Mouse (Mus musculus) limb, embryonic 14.5 days (tissue): ENCODE data around the gene Adarb2. TPM values are rescaled to one million over a fixed set of nuclear protein-coding genes. Genes with fewer than 3 reads are reported as not detected.

ENCODE experiments used
- ATAC-seq: fragments of 200-750 bp; cut with Nextera tagmentation; 2 replicates; pipeline ENCODE4 v1.8.0; 2017; ENCODE audit warnings: low read depth, moderate number of reproducible peaks, moderate TSS enrichment; ENCODE audit not compliant: low FRiP score
- DNase-seq: peaks from one replicate; pipeline ENCODE4 v3.0.0-alpha.2; 2015; ENCODE audit warnings: low spot score
- H3K27ac ChIP-seq: fragments of 300-500 bp; sonication (generic); replicated peaks from 2 replicates; pipeline ENCODE4 v1.5.1; 2014; ENCODE audit warnings: low read depth, mild to moderate bottlenecking, low read length, moderate library complexity, mixed read lengths
- H3K27me3 ChIP-seq: fragments of 300-500 bp; sonication (generic); 2 replicates; pipeline ENCODE4 v1.6.1; 2014; ENCODE audit warnings: low read length, mixed read lengths; ENCODE audit not compliant: control insufficient read depth, insufficient read depth
- H3K36me3 ChIP-seq: fragments of 300-500 bp; sonication (generic); 2 replicates; pipeline ENCODE4 v1.6.1; 2014; ENCODE audit warnings: mild to moderate bottlenecking, low read length, moderate library complexity, mixed read lengths; ENCODE audit not compliant: control insufficient read depth, insufficient read depth
- H3K4me1 ChIP-seq: fragments of 300-500 bp; sonication (generic); 2 replicates; pipeline ENCODE4 v1.6.1; 2014; ENCODE audit warnings: antibody characterized with exemption, low read length, mixed read lengths; ENCODE audit not compliant: control insufficient read depth, insufficient read depth
- H3K4me2 ChIP-seq: fragments of 300-500 bp; sonication (generic); replicated peaks from 2 replicates; pipeline ENCODE4 v1.6.1; 2014; ENCODE audit warnings: low read depth, mild to moderate bottlenecking, low read length, moderate library complexity; ENCODE audit not compliant: severe bottlenecking
- H3K4me3 ChIP-seq: fragments of 300-500 bp; sonication (generic); replicated peaks from 2 replicates; pipeline ENCODE4 v1.5.1; 2014; ENCODE audit warnings: low read length
- H3K9ac ChIP-seq: fragments of 300-500 bp; sonication (generic); 2 replicates; pipeline ENCODE4 v1.6.1; 2014; ENCODE audit warnings: mild to moderate bottlenecking, low read depth, low read length, moderate library complexity; ENCODE audit not compliant: severe bottlenecking
- H3K9me3 ChIP-seq: fragments of 300-500 bp; sonication (generic); 2 replicates; pipeline ENCODE4 v1.6.1; 2016; ENCODE audit warnings: low read length; ENCODE audit not compliant: control insufficient read depth
- POLR2A ChIP-seq: fragments of 200-500 bp; IDR thresholded peaks from 2 replicates; pipeline ENCODE4 v1.8.0; 2012; ENCODE audit warnings: inconsistent platforms, mild to moderate bottlenecking, moderate library complexity, borderline replicate concordance; ENCODE audit not compliant: insufficient read depth, insufficient read length; ENCODE audit errors: extremely low read depth
- WGBS: fragments of 180-500 bp; shearing (Covaris S2); extraction: QIAGEN DNeasy Blood & Tissue Kit; methylation state at CpG from one replicate; pipeline ENCODE4 v1.1.7; 2014; 5-methylcytosine and 5-hydroxymethylcytosine counted together
- polyA plus RNA-seq, 2 experiments: library from polyadenylated mRNA; depleted of rRNA in 1 of 2; stranded (reverse) in 1 of 2; unstranded in 1 of 2; fragments of >200 nt; fragmentation: Nextera tagmentation in 1 of 2; extraction: Ambion mirVana in 1 of 2; gene quantifications; 2 replicates each; pipeline versions ENCODE4 v1.2.1 to v1.2.3; 2012 to 2014

Gene Adarb2
- polyA plus RNA-seq, 2 experiments = 1.5 to 2.3 TPM

GRCm38 (mm10) chr13:8481347-8481746, 278.7 kb downstream of the Adarb2 start:
- H3K4me1 ChIP-seq = no peaks in the 10 kb centered on the region
- DNase-seq = no peak
- no peak for ATAC-seq
- no peaks in the 10 kb centered on the region for H3K9me3 ChIP-seq
- WGBS = 55% methylated on average over 3 of the region's 3 CpGs
- H3K27me3 ChIP-seq = no peaks in the 10 kb centered on the region
- TF ChIP-seq POLR2A = no peak
- no peak overlapping the region for H3K9ac ChIP-seq
- no peak overlapping the region for H3K4me2 ChIP-seq
- H3K27ac ChIP-seq = no peak overlapping the region
- no peak overlapping the region for H3K4me3 ChIP-seq
- H3K36me3 ChIP-seq = no peaks in the 10 kb centered on the region

DNA sequence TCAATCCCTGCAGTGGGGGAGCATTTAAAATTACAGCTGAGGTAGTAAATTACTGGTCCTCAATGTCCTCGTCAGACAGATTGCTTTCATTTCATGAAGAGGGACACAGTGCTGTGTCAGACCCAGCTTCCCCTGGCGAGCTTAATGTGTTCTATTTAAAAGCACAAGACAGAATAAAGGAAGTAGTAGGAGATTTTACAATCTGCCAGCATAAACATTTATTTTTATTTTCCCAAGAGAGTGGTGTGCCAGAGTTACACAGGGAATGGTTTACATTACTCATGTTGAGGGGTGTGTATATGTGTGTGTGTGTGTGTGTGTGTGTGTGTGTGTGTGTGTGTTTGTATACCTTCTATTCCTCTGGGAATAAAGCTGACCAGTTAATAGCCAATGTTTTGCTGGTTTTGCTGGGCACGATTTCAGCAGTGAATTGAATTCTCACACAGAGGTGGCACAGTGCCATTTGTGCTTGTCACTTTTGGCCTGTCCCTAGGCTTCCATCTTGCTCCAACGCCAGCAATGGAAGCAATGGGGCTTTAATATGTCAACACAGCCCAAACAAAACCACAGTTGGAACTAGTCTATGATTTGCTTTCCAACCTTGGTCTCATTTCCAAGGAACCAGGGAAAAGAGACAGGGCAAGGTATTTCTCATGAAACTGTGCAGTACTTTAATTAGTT, 282.1 kb downstream of the Adarb2 start:
- H3K27ac ChIP-seq = no peak overlapping the region
- no peak for TF ChIP-seq POLR2A
- ATAC-seq (peak; percentile 43), DNase-seq (peak; percentile 68)
- H3K27me3 ChIP-seq = no peaks in the 10 kb centered on the region
- WGBS = 25% methylated on average over 4 of the region's 4 CpGs
- H3K9ac ChIP-seq = no peak overlapping the region
- H3K9me3 ChIP-seq = no peaks in the 10 kb centered on the region
- H3K36me3 ChIP-seq = no peaks in the 10 kb centered on the region
- H3K4me3 ChIP-seq = no peak overlapping the region
- H3K4me1 ChIP-seq = peaks cover 11% of the 10 kb centered on the region
- H3K4me2 ChIP-seq = no peak overlapping the region

- H3K4me3 ChIP-seq = no peak overlapping the region
- H3K4me2 ChIP-seq = no peak overlapping the region
- no peaks in the 10 kb centered on the region for H3K36me3 ChIP-seq
- no peak overlapping the region for H3K27ac ChIP-seq
- no peaks in the 10 kb centered on the region for H3K9me3 ChIP-seq
- H3K9ac ChIP-seq = no peak overlapping the region
- peaks cover 11% of the 10 kb centered on the region for H3K4me1 ChIP-seq
- DNase-seq (peak; percentile 17), ATAC-seq (peak; percentile 50; the same call in 1 of the 2 replicates)
- H3K27me3 ChIP-seq = no peaks in the 10 kb centered on the region
- no peak for TF ChIP-seq POLR2A
- 23% methylated on average over 5 of the region's 5 CpGs for WGBS
Observed at GRCm38 (mm10) chr13:8487756-8488434, 285.2 kb downstream of the Adarb2 start.

- Histone ChIP-seq H3K9me3 (no peaks in the 10 kb centered on the region), H3K4me3 (no peak overlapping the region), H3K4me2 (no peak overlapping the region), H3K4me1 (peaks cover under 1% of the 10 kb centered on the region; the same call in 1 of the 2 replicates), H3K9ac (no peak overlapping the region), H3K36me3 (no peaks in the 10 kb centered on the region), H3K27me3 (no peaks in the 10 kb centered on the region), H3K27ac (no peak overlapping the region)
- WGBS = 84% methylated on average over 5 of the region's 5 CpGs
- TF ChIP-seq POLR2A = no peak
- no peak for DNase-seq
- no peak for ATAC-seq
Observed at GRCm38 (mm10) chr13:8493363-8493762, 290.7 kb downstream of the Adarb2 start.

GRCm38 (mm10) chr13:8499551-8499950, 296.9 kb downstream of the Adarb2 start:
- no peak for TF ChIP-seq POLR2A
- Histone ChIP-seq H3K27me3 (no peaks in the 10 kb centered on the region), H3K4me1 (no peaks in the 10 kb centered on the region), H3K9me3 (no peaks in the 10 kb centered on the region), H3K27ac (no peak overlapping the region), H3K4me3 (no peak overlapping the region), H3K9ac (no peak overlapping the region), H3K36me3 (no peaks in the 10 kb centered on the region), H3K4me2 (no peak overlapping the region)
- WGBS = 81% methylated on average over 5 of the region's 5 CpGs
- no peak for ATAC-seq
- DNase-seq = no peak
